Comparison of ENCODE assay signal across 12 mouse cellular contexts in the genomic region with DNA sequence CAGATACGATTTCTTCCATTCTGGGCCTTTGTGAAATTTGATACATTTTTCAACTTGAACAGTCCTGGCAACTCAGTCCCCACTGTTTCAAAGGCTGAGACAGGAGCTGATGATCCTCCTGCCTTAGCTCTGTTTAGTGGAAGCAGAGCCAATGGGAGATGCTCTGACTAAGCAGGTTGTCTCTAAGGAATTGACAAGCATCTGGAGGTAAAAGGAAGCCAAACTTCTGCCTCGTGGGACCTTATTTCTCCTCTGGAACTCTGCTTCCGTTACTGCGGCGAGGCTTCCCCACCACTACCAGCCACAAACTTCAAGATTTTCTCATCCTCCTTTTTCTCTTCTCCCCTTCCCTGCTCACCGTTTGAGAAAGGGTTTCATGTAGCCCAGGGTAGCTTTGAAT.
DNase-seq lines count a peak whose midpoint lies in the region.
"Had no signal": no experiment of that assay in that cellular context is flagged by ENCODE, and none has a peak within 500 bp of the region (broad histone marks: within the 10 kb centered on the region; RNA-seq: fewer than 3 reads in every experiment).

No protein-coding gene starts in this region.

- intact Hi-C loops in heart, postnatal 25 days (cut with DNase I): no loop called here

- DNase-seq in gastrocnemius, adult 18-20 months (ENCODE audit: low spot score): peak; percentile 54
- DNase-seq in gastrocnemius, postnatal 10 days: no peak
- DNase-seq in heart, adult 18-20 months: peak; percentile 12 to 31
- no peak for DNase-seq in heart, postnatal 25 days (ENCODE audit: low spot score)
- peak; percentile 14 for DNase-seq in NIH3T3 (ENCODE audit: low read depth)
- no peak for DNase-seq in neural tube, embryonic 10.5 days (ENCODE audit: extremely low spot score, low spot score)
- DNase-seq: adrenal gland, adult 8-10 months; adrenal gland, postnatal 36 days; cerebellum, adult 2 months; cerebellum, postnatal 14 days; kidney, adult 11 months; kidney, adult 9 months had no signal

Comparison
In these comparisons a context has a peak if more than half of its experiments do, and no peak if none do; other contexts are left out.
1. DNase-seq: peak in gastrocnemius, adult 18-20 months (single experiment), heart, adult 18-20 months (2 of 2) and NIH3T3 (single experiment); none in gastrocnemius, postnatal 10 days (single experiment), heart, postnatal 25 days (single experiment) and neural tube, embryonic 10.5 days (single experiment).